Mouse (Mus musculus) embryo, embryonic 10.5 days (tissue): ENCODE data around the gene Drg1.
"Not testable (repeated sequence)": the region's sequence is repeated elsewhere in the genome, so short reads cannot be mapped to it uniquely, and the experiment has no call there.

Experiments
- DNase-seq: peaks from one replicate; pipeline ENCODE4 v3.0.0-alpha.2; 2015; ENCODE audit warnings: low spot score

Drg1 gene

GRCm38 (mm10) chr11:3212526-3212925 lies 53.7 kb downstream of the Drg1 start:
- DNase-seq: no peak

- DNase-seq: no peak
These were observed 59.4 kb downstream of the Drg1 start for GRCm38 (mm10) chr11:3206783-3207182.

- DNase-seq: no peak
These were observed 61.0 kb downstream of the Drg1 start for GRCm38 (mm10) chr11:3205207-3205606.

- no peak for DNase-seq
These were observed 62.4 kb downstream of the Drg1 start for GRCm38 (mm10) chr11:3203771-3204170.

- DNase-seq: peak; percentile 64
These were observed 63.3 kb downstream of the Drg1 start for GRCm38 (mm10) chr11:3202781-3203441.

GRCm38 (mm10) chr11:3202231-3202701 lies 63.9 kb downstream of the Drg1 start, which contains the start of gene Eif4enif1:
Eif4enif1 (plus strand) TSS chr11:3202392.
- peak; percentile 93 for DNase-seq

- peak; percentile 72 for DNase-seq
These were observed 64.6 kb downstream of the Drg1 start for GRCm38 (mm10) chr11:3201326-3202230.

GRCm38 (mm10) chr11:3200636-3201035 lies 65.6 kb downstream of the Drg1 start:
- not testable (repeated sequence) for DNase-seq

- no peak for DNase-seq
These were observed 72.9 kb downstream of the Drg1 start, which contains the start of gene Sfi1 for GRCm38 (mm10) chr11:3193363-3193762. Sfi1 (minus strand) TSS chr11:3193463.

GRCm38 (mm10) chr11:3182707-3183106 lies 83.5 kb downstream of the Drg1 start:
- not testable (repeated sequence) for DNase-seq

- not testable (repeated sequence) for DNase-seq
These were observed 84.2 kb downstream of the Drg1 start for GRCm38 (mm10) chr11:3181971-3182370.

GRCm38 (mm10) chr11:3181250-3181649 lies 85.0 kb downstream of the Drg1 start:
- not testable (repeated sequence) for DNase-seq

GRCm38 (mm10) chr11:3180510-3181160 lies 85.6 kb downstream of the Drg1 start:
- DNase-seq: not testable (repeated sequence)

- not testable (repeated sequence) for DNase-seq
These were observed 86.5 kb downstream of the Drg1 start for GRCm38 (mm10) chr11:3179726-3180092.

- not testable (repeated sequence) for DNase-seq
These were observed 87.1 kb downstream of the Drg1 start for GRCm38 (mm10) chr11:3178968-3179725.

GRCm38 (mm10) chr11:3173425-3174318 lies 92.5 kb downstream of the Drg1 start:
- not testable (repeated sequence) for DNase-seq

- DNase-seq: not testable (repeated sequence)
These were observed 93.7 kb downstream of the Drg1 start for GRCm38 (mm10) chr11:3172526-3172925.

- not testable (repeated sequence) for DNase-seq
These were observed 94.3 kb downstream of the Drg1 start for GRCm38 (mm10) chr11:3171931-3172330.

- DNase-seq: not testable (repeated sequence)
These were observed 97.2 kb downstream of the Drg1 start for GRCm38 (mm10) chr11:3169042-3169441.

- DNase-seq: not testable (repeated sequence)
These were observed 98.6 kb downstream of the Drg1 start for GRCm38 (mm10) chr11:3167571-3168001.
